Comparison of ENCODE assay signal across 19 mouse cellular contexts in genomic region chr9:104627816-104628215, GRCm38 (mm10).
"Had no signal": no experiment of that assay in that cellular context is flagged by ENCODE, and none has a peak within 500 bp of the region (broad histone marks: within the 10 kb centered on the region; RNA-seq: fewer than 3 reads in every experiment).

No protein-coding gene starts in this region.

- H3K27ac ChIP-seq: midbrain, embryonic 10.5 days; midbrain, embryonic 12.5 days; neural tube, embryonic 13.5 days; neural tube, embryonic 15.5 days had no signal

- H3K36me3 ChIP-seq: midbrain, embryonic 10.5 days; midbrain, embryonic 12.5 days; neural tube, embryonic 13.5 days; neural tube, embryonic 15.5 days had no signal

- H3K4me2 ChIP-seq: lung, embryonic 14.5 days; midbrain, embryonic 12.5 days; neural tube, embryonic 13.5 days; neural tube, embryonic 15.5 days had no signal

- H3K4me1 ChIP-seq: midbrain, embryonic 12.5 days; neural tube, embryonic 13.5 days; neural tube, embryonic 15.5 days had no signal

- ATAC-seq: midbrain, embryonic 16.5 days had no signal

- DNase-seq: lung, adult 18-20 months; lung, embryonic 14.5 days; lung, postnatal 10 days; lung, postnatal 4 days; midbrain, embryonic 14.5 days; retina, postnatal 1 day; right cerebral cortex, adult 18-20 months; right cerebral cortex, postnatal 25 days; right cerebral cortex, postnatal 4 days; spleen, adult 18-20 months; thymus, adult 18-20 months; thymus, postnatal 14 days; thymus, postnatal 36 days had no signal

- H3K9ac ChIP-seq: lung, embryonic 14.5 days; midbrain, embryonic 12.5 days; neural tube, embryonic 13.5 days; neural tube, embryonic 15.5 days had no signal

- H3K9me3 ChIP-seq: midbrain, embryonic 10.5 days; midbrain, embryonic 12.5 days; neural tube, embryonic 13.5 days; neural tube, embryonic 15.5 days had no signal

- H3K4me3 ChIP-seq: midbrain, embryonic 10.5 days; midbrain, embryonic 12.5 days; myocyte; neural tube, embryonic 13.5 days; neural tube, embryonic 15.5 days had no signal

- H3K27me3 ChIP-seq: midbrain, embryonic 12.5 days; neural tube, embryonic 13.5 days; neural tube, embryonic 15.5 days had no signal
